Mouse (Mus musculus): ENCODE results near the gene Gm40193. TPM values are rescaled to one million over a fixed set of nuclear protein-coding genes. Genes with fewer than 3 reads are reported as not detected.
A peak's percentile ranks its signal among the peaks of the same experiment; 100 is the strongest.

The Gm40193 gene
- polyA plus RNA-seq, 1 experiment from 2014 or later, result not detected

GRCm38 (mm10) chr11:70564276-70564873, 31.6 kb upstream of the Gm40193 start:
- no peaks in the 10 kb centered on the region for H3K9me3 ChIP-seq
- peak overlapping the region; percentile 88 for H3K27ac ChIP-seq

DNA sequence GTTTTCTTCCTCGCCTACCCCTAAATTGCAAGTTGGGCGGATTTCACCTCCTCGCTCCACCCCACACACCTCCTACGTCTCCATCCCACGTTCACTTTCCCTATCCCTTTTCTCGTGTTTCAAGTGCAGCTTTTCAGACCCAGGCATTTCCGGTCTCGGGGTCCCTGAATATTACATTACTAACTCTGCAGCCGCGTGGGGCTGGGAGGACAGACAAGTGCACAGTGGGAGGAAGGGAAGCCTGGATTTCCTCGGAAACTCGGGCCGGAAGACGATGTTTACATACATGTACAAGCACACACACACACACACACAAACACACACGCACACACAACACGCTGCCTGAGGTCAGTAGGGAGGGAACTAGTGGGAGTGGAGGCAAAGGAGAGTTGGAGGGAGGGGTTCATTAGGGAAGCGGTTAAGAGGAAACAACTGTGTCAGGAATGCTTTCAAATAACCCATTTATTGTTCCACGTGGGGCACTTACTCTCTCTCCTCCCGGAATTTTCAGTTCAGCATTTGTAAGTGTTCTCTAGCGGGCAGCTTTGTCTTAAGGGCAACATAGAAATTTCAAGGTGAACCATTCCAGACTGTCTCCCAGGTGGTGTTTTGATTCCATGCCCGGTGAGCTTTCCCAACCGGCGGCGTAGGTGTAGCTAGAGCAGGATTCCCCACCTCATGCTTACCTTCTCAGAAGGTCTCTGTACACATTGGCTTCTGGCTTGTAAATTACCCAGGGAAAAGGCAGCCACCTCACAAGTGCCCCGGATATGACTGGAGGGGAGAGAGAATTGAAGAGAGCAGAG, 30.9 kb upstream of the Gm40193 start:
- 0 out of 2 replicates have a peak, but pooled peaks have one; percentile 43 for ATAC-seq (ENCODE audit: insufficient number of reproducible peaks, insufficient read depth, low FRiP score, low TSS enrichment)
- no peaks in the 10 kb centered on the region for H3K27me3 ChIP-seq
- under 1% methylated on average over 25 of the region's 25 CpGs for WGBS
- no peaks in the 10 kb centered on the region for H3K36me3 ChIP-seq
- H3K4me2 ChIP-seq (replicated peaks), result peak overlapping the region; percentile 78
- H3K4me3 ChIP-seq, result peak overlapping the region; percentile 82
- H3K4me1 ChIP-seq, result peaks cover 27% of the 10 kb centered on the region
- peak overlapping the region; percentile 83 for H3K9ac ChIP-seq
- H3K9me3 ChIP-seq, result no peaks in the 10 kb centered on the region
- peak overlapping the region; percentile 88 for H3K27ac ChIP-seq

More at GRCm38 (mm10) chr11:70564276-70564873, 31.6 kb upstream of the Gm40193 start:
- Histone ChIP-seq H3K27me3 (no peaks in the 10 kb centered on the region), H3K36me3 (no peaks in the 10 kb centered on the region), H3K9ac (peak overlapping the region; percentile 83), H3K4me2 (replicated peaks) (peak overlapping the region; percentile 78), H3K4me1 (peaks cover 27% of the 10 kb centered on the region), H3K4me3 (peak overlapping the region; percentile 82)
- no peak for ATAC-seq (ENCODE audit: insufficient number of reproducible peaks, insufficient read depth, low FRiP score, low TSS enrichment)
- 35% methylated on average over 4 of the region's 4 CpGs for WGBS

DNA sequence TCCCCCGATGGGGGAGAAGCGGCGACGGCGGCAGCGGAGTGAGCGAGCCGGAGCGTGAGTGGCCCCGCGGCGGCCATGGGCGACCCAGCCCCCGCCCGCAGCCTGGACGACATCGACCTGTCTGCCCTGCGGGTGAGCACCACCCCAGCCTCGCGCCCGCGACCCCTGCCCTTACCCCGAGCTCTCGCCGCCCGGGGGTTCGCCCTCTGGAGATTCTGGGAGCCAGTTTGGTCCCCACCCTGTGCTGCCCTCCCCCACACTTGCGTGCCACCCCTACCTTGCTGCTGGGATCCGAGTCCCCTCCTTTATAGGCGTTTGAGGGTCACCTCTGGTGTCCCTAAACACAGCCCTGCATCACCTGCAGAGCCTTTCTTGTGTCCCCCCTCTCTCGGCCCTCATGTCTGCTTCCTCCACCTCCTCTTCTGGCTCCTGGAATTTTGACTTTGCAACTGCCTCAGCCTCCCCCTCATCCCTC, 30.3 kb upstream of the Gm40193 start:
- Histone ChIP-seq H3K27me3 (no peaks in the 10 kb centered on the region), H3K9ac (peak overlapping the region; percentile 83), H3K4me1 (peaks cover 27% of the 10 kb centered on the region), H3K36me3 (no peaks in the 10 kb centered on the region), H3K27ac (peak overlapping the region; percentile 88), H3K9me3 (no peaks in the 10 kb centered on the region), H3K4me3 (peak overlapping the region; percentile 82), H3K4me2 (replicated peaks) (peak overlapping the region; percentile 78)
- ATAC-seq (ENCODE audit: insufficient number of reproducible peaks, insufficient read depth, low FRiP score, low TSS enrichment), result peak; percentile 19
- WGBS, result 0% methylated on average over 28 of the region's 31 CpGs

GRCm38 (mm10) chr11:70562287-70562994, 29.7 kb upstream of the Gm40193 start, which contains the start of gene Mink1:
Gene Mink1 (plus strand): TSS chr11:70562881.
- H3K4me1 ChIP-seq, result peaks cover 27% of the 10 kb centered on the region
- under 1% methylated on average over 43 of the region's 57 CpGs for WGBS
- H3K9me3 ChIP-seq, result no peaks in the 10 kb centered on the region
- H3K4me3 ChIP-seq, result peak within 1 kb of the TSS; percentile 82
- no peaks in the 10 kb centered on the region for H3K27me3 ChIP-seq
- peak within 1 kb of the TSS; percentile 88 for H3K27ac ChIP-seq
- H3K9ac ChIP-seq, result peak within 1 kb of the TSS; percentile 83
- no peaks in the 10 kb centered on the region for H3K36me3 ChIP-seq
- peak within 1 kb of the TSS; percentile 78 for H3K4me2 ChIP-seq (replicated peaks)
- ATAC-seq (ENCODE audit: insufficient number of reproducible peaks, insufficient read depth, low FRiP score, low TSS enrichment), result peak; percentile 86

GRCm38 (mm10) chr11:70561937-70562286, 29.2 kb upstream of the Gm40193 start:
- ATAC-seq (ENCODE audit: insufficient number of reproducible peaks, insufficient read depth, low FRiP score, low TSS enrichment), result no peak
- peak overlapping the region; percentile 78 for H3K4me2 ChIP-seq (replicated peaks)
- H3K9ac ChIP-seq, result peak overlapping the region; percentile 83
- no peaks in the 10 kb centered on the region for H3K36me3 ChIP-seq
- H3K27ac ChIP-seq, result peak overlapping the region; percentile 88
- H3K9me3 ChIP-seq, result no peaks in the 10 kb centered on the region
- 7% methylated on average over 2 of the region's 2 CpGs for WGBS
- peaks cover 27% of the 10 kb centered on the region for H3K4me1 ChIP-seq
- no peaks in the 10 kb centered on the region for H3K27me3 ChIP-seq
- peak overlapping the region; percentile 82 for H3K4me3 ChIP-seq

- 90% methylated on average over 9 of the region's 9 CpGs for WGBS
Measured at GRCm38 (mm10) chr11:70557545-70557944, 24.8 kb upstream of the Gm40193 start.

GRCm38 (mm10) chr11:70553940-70554339, 21.2 kb upstream of the Gm40193 start:
- WGBS, result 22% methylated on average over 7 of the region's 7 CpGs
- H3K36me3 ChIP-seq, result no peaks in the 10 kb centered on the region
- H3K4me2 ChIP-seq (replicated peaks), result no peak overlapping the region
- no peak overlapping the region for H3K9ac ChIP-seq
- no peaks in the 10 kb centered on the region for H3K9me3 ChIP-seq
- no peak overlapping the region for H3K4me3 ChIP-seq
- peaks cover 6% of the 10 kb centered on the region; the same call in 1 of the 2 replicates for H3K4me1 ChIP-seq
- no peak for ATAC-seq (ENCODE audit: insufficient number of reproducible peaks, insufficient read depth, low FRiP score, low TSS enrichment)
- H3K27me3 ChIP-seq, result no peaks in the 10 kb centered on the region
- no peak overlapping the region for H3K27ac ChIP-seq

More at GRCm38 (mm10) chr11:70557545-70557944, 24.8 kb upstream of the Gm40193 start:
- no peaks in the 10 kb centered on the region for H3K36me3 ChIP-seq
- ATAC-seq (ENCODE audit: insufficient number of reproducible peaks, insufficient read depth, low FRiP score, low TSS enrichment), result no peak
- no peaks in the 10 kb centered on the region for H3K9me3 ChIP-seq
- H3K27me3 ChIP-seq, result no peaks in the 10 kb centered on the region
- no peak overlapping the region for H3K9ac ChIP-seq
- no peak overlapping the region for H3K4me3 ChIP-seq
- no peak overlapping the region for H3K4me2 ChIP-seq (replicated peaks)
- no peak overlapping the region for H3K27ac ChIP-seq
- peaks cover 9% of the 10 kb centered on the region; the same call in 1 of the 2 replicates for H3K4me1 ChIP-seq

DNA sequence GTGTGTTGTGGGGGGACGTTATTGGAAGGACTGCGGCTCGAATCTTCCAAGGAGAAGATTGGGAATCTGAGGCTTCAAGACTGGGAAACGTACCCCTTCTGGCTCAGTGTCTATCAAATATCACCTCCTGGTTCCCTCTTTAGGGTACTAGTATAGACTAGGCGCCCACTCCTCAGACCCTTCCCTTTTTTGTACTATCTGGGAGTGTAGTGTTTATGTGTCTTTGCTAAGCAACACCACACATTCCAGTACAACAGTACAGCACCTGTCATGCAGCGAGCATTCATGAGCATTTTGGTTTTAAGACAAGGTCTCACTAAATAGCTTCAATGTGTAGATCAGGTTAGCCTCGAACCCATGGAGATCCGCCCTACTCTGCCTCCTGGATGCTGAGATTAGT, 18.8 kb upstream of the Gm40193 start:
- H3K27ac ChIP-seq, result no peak overlapping the region
- no peaks in the 10 kb centered on the region for H3K27me3 ChIP-seq
- ATAC-seq (ENCODE audit: insufficient number of reproducible peaks, insufficient read depth, low FRiP score, low TSS enrichment), result no peak
- 80% methylated on average over 8 of the region's 8 CpGs for WGBS
- peaks cover 6% of the 10 kb centered on the region; the same call in 1 of the 2 replicates for H3K4me1 ChIP-seq
- no peaks in the 10 kb centered on the region for H3K36me3 ChIP-seq
- no peak overlapping the region for H3K4me3 ChIP-seq
- no peaks in the 10 kb centered on the region for H3K9me3 ChIP-seq
- H3K4me2 ChIP-seq (replicated peaks), result no peak overlapping the region
- no peak overlapping the region for H3K9ac ChIP-seq

DNA sequence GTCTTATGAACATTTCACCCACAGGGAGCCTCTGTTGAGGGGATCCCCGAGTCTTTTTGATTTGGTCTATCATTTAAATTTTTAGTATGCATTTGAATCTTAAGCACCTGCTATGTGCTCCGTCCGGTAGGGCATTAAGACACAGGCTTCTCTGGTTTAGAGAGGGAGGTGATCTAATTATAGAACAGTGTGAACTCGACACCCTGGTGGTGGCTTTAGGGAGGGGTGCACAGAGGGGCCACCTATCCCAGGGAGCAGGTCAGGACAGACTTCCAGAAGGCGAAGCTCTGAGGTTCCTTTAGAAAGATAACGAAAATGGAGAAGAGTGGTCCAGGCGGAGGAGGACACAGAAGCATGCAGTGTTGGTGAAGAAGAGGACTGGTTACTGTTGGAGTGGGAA, 11.8 kb upstream of the Gm40193 start:
- H3K27me3 ChIP-seq, result peaks cover 21% of the 10 kb centered on the region
- H3K9ac ChIP-seq, result no peak overlapping the region
- no peaks in the 10 kb centered on the region for H3K9me3 ChIP-seq
- H3K4me3 ChIP-seq, result no peak overlapping the region
- no peak for ATAC-seq (ENCODE audit: insufficient number of reproducible peaks, insufficient read depth, low FRiP score, low TSS enrichment)
- H3K4me1 ChIP-seq, result no peaks in the 10 kb centered on the region
- no peak overlapping the region for H3K27ac ChIP-seq
- 62% methylated on average over 7 of the region's 7 CpGs for WGBS
- H3K36me3 ChIP-seq, result no peaks in the 10 kb centered on the region
- no peak overlapping the region for H3K4me2 ChIP-seq (replicated peaks)

DNA sequence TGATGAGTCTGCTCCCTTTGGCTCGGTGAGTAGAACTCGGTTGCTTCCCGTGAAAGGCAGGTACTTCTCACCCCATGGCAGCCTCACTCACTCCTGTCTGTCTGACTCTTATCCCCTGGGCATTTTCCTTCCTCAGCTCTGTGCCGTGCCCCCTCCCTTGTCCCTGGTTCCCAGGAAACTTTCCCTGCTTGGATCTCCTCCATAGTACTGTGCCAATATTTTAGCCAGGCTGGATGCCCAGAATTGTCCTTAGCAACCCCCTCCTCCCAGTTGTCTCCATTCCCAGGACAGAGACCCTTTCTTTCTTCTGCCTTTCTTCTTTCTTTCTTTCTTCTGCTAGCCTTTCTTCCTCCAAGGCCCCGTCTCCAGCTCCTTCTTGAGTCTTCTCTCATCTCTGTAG, 8.7 kb upstream of the Gm40193 start:
- ATAC-seq (ENCODE audit: insufficient number of reproducible peaks, insufficient read depth, low FRiP score, low TSS enrichment), result no peak
- no peak overlapping the region for H3K4me2 ChIP-seq (replicated peaks)

GRCm38 (mm10) chr11:70540928-70541327, 8.2 kb upstream of the Gm40193 start:
- Histone ChIP-seq H3K9me3 (no peaks in the 10 kb centered on the region), H3K4me2 (replicated peaks) (peak overlapping the region; percentile 91), H3K4me3 (no peak overlapping the region), H3K36me3 (no peaks in the 10 kb centered on the region), H3K27me3 (peaks cover 24% of the 10 kb centered on the region), H3K4me1 (no peaks in the 10 kb centered on the region), H3K9ac (no peak overlapping the region), H3K27ac (no peak overlapping the region)
- 87% methylated on average over 7 of the region's 7 CpGs for WGBS
- ATAC-seq (ENCODE audit: insufficient number of reproducible peaks, insufficient read depth, low FRiP score, low TSS enrichment), result no peak

More for the DNA sequence above, 8.7 kb upstream of the Gm40193 start:
- H3K4me1 ChIP-seq, result no peaks in the 10 kb centered on the region
- no peaks in the 10 kb centered on the region for H3K36me3 ChIP-seq
- WGBS, result 67% methylated on average over 5 of the region's 5 CpGs
- no peaks in the 10 kb centered on the region for H3K9me3 ChIP-seq
- no peak overlapping the region for H3K9ac ChIP-seq
- no peak overlapping the region for H3K4me3 ChIP-seq
- H3K27ac ChIP-seq, result no peak overlapping the region
- H3K27me3 ChIP-seq, result peaks cover 24% of the 10 kb centered on the region

All from embryonic facial prominence, embryonic 12.5 days (tissue).